14 mouse cellular contexts compared by ENCODE assay signal in the genomic region with DNA sequence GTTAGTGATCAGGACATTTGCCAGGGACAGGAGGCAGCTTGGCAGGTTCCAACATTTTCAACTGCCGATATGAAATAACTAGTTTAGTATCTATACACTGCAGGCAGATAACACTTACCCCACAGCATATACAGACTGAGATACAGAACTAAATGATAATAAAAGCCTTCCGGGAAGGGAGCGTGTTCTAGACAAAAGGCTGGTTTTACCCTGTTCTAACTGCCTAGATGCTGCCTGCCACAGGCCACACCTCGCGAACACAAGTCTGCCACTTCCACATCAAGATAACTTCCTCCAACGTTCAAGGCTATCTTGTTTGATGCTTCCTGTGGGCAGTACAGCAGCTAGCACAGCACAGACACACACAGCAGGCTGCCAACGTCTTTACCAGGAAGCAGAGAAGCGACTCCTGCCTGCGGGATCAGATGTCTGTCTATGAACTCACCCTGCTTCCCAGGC. TPM values are rescaled to one million over a fixed set of nuclear protein-coding genes. Genes with fewer than 3 reads are reported as not detected.
A peak's percentile ranks its signal among the peaks of the same experiment; 100 is the strongest.
DNase-seq lines count a peak whose midpoint lies in the region; ATAC-seq and TF ChIP-seq lines count a peak whose summit lies in the region.
"Had no signal": no experiment of that assay in that cellular context is flagged by ENCODE, and none has a peak within 500 bp of the region (broad histone marks: within the 10 kb centered on the region; RNA-seq: fewer than 3 reads in every experiment).

No protein-coding gene starts in this region.

- H3K27ac ChIP-seq in bone marrow, adult 2 months (ENCODE audit: control insufficient read depth, insufficient read depth, low read depth, low read length, poor library complexity) = peak overlapping the region; percentile 71
- H3K27ac ChIP-seq in liver, embryonic 14.5 days = no peak overlapping the region
- H3K27ac ChIP-seq: embryonic facial prominence, embryonic 15.5 days; gastrocnemius, adult 2 months; hindbrain, embryonic 13.5 days had no signal

- TF ChIP-seq CTCF in bone marrow, adult 2 months (IDR thresholded peaks at IDR 0.05; ENCODE audit: control insufficient read depth, insufficient read depth, low read length) = no peak
- TF ChIP-seq CTCF in liver, embryonic 14.5 days (IDR thresholded peaks at IDR 0.05; ENCODE audit: low read depth) = no peak

- peak; percentile 74 for TF ChIP-seq EP300 in liver, embryonic 14.5 days (IDR thresholded peaks at IDR 0.05; ENCODE audit: low read depth)

- H3K4me2 ChIP-seq in liver, embryonic 14.5 days (ENCODE audit: low read depth) = no peak overlapping the region
- H3K4me2 ChIP-seq: embryonic facial prominence, embryonic 15.5 days; hindbrain, embryonic 13.5 days had no signal

- peaks cover 12% of the 10 kb centered on the region for H3K36me3 ChIP-seq in liver, embryonic 14.5 days (replicated peaks; ENCODE audit: control insufficient read depth, insufficient read depth, low read depth)
- 0 out of 2 replicates have a peak, but pooled peaks cover 2% of the 10 kb centered on the region for H3K36me3 ChIP-seq in splenic B cell, adult 2 months (ENCODE audit: control insufficient read depth, insufficient read depth, low read length, poor library complexity, severe bottlenecking)

- no peaks in the 10 kb centered on the region for H3K27me3 ChIP-seq in liver, embryonic 14.5 days (ENCODE audit: control insufficient read depth, insufficient read depth, low read length)
- H3K27me3 ChIP-seq in splenic B cell, adult 2 months (ENCODE audit: control insufficient read depth, insufficient read depth, low read length, poor library complexity, severe bottlenecking) = no peaks in the 10 kb centered on the region
- H3K27me3 ChIP-seq: embryonic facial prominence, embryonic 15.5 days; hindbrain, embryonic 13.5 days had no signal

- no peak overlapping the region for H3K9ac ChIP-seq in liver, embryonic 14.5 days (replicated peaks)
- H3K9ac ChIP-seq: embryonic facial prominence, embryonic 15.5 days; hindbrain, embryonic 13.5 days had no signal

- ATAC-seq in liver, embryonic 14.5 days (ENCODE audit: insufficient read depth) = peak; percentile 85
- ATAC-seq: activated CD4-positive, CD25-positive, alpha-beta regulatory T cell, adult 4 months had no signal

- TF ChIP-seq POLR2A in bone marrow, adult 2 months (IDR thresholded peaks at IDR 0.05; ENCODE audit: borderline replicate concordance, control insufficient read depth, low read depth, low read length) = no peak

- peaks cover 3% of the 10 kb centered on the region for H3K4me1 ChIP-seq in bone marrow, adult 2 months (ENCODE audit: control insufficient read depth, insufficient read depth, low read length)
- H3K4me1 ChIP-seq in liver, embryonic 14.5 days (replicated peaks; ENCODE audit: control insufficient read depth in 2 of 2, insufficient read depth in 2 of 2, low read length in 1 of 2) = peaks cover 0 to 19% of the 10 kb centered on the region in 2 experiments; a peak in 2 of 4 replicates
- H3K4me1 ChIP-seq: hindbrain, embryonic 13.5 days had no signal

- 7% methylated on average over 9 of the region's 9 CpGs for whole genome bisulfite sequencing in bone marrow, adult 2 months
- 7% methylated on average over 9 of the region's 9 CpGs for WGBS in liver, embryonic 14.5 days (ENCODE audit: insufficient replicate concordance)

- peak overlapping the region; percentile 21 for H3K4me3 ChIP-seq in bone marrow, adult 2 months (replicated peaks; ENCODE audit: control insufficient read depth, low read depth, low read length)
- H3K4me3 ChIP-seq in liver, embryonic 14.5 days (ENCODE audit: insufficient read depth in 1 of 2, low read depth in 2 of 2, low read length in 2 of 2) = no peak overlapping the region
- H3K4me3 ChIP-seq: embryonic facial prominence, embryonic 15.5 days; gastrocnemius, adult 2 months; hindbrain, embryonic 13.5 days had no signal

- DNase-seq in spleen, adult 12 weeks (ENCODE audit: low spot score) = peak; percentile 9
- no peak for DNase-seq in spleen, postnatal 14 days (ENCODE audit: low spot score in 2 of 2)
- DNase-seq in liver, embryonic 14.5 days (ENCODE audit: low read depth in 3 of 3, low spot score in 3 of 3) = peak; percentile 15 to 46 (median 37)
- peak; percentile 73 for DNase-seq in splenic B cell, adult 2 months (ENCODE audit: low read depth, low spot score)
- no peak for DNase-seq in frontal cortex, postnatal 14 days (ENCODE audit: low spot score in 2 of 2)
- DNase-seq in yolk sac, embryonic 10.5 days (ENCODE audit: low spot score) = no peak
- DNase-seq: cerebellum, adult 18-20 months; gastrocnemius, adult 2 months; layer of hippocampus, adult 9-11 months; right cerebral cortex, postnatal 14 days had no signal

- H3K9me3 ChIP-seq in liver, embryonic 14.5 days (ENCODE audit: control insufficient read depth, low read length) = no peaks in the 10 kb centered on the region
- H3K9me3 ChIP-seq: embryonic facial prominence, embryonic 15.5 days; hindbrain, embryonic 13.5 days had no signal

RNA-seq across cellular contexts. Expression of gene Nudt5, which starts 43.6 kb away (rescaled TPM):
- polyA plus RNA-seq in bone marrow, adult 2 months (2011; ENCODE audit: insufficient read depth, insufficient read length, low replicate concordance, missing spikeins) = 24.0 and 36.3 TPM in 2 replicates
- 10.5 and 17.8 TPM in 2 replicates for polyA plus RNA-seq in liver, embryonic 14.5 days (2012; rRNA removed)
- polyA plus RNA-seq in liver, embryonic 14.5 days (2014; fragmentation: Nextera tagmentation; extraction: Ambion mirVana) = 47.3 and 55.1 TPM in 2 replicates

RNA-seq across cellular contexts. Expression of gene Cdc123, which starts 43.8 kb away (rescaled TPM):
- 58.0 and 72.0 TPM in 2 replicates for polyA plus RNA-seq in bone marrow, adult 2 months (2011; ENCODE audit: insufficient read depth, insufficient read length, low replicate concordance, missing spikeins)
- 76.5 and 112 TPM in 2 replicates for polyA plus RNA-seq in liver, embryonic 14.5 days (2012; rRNA removed)
- polyA plus RNA-seq in liver, embryonic 14.5 days (2014; fragmentation: Nextera tagmentation; extraction: Ambion mirVana) = 135 and 138 TPM in 2 replicates

Comparison
In these comparisons a context has a peak if more than half of its experiments do, and no peak if none do; other contexts are left out.
1. DNase-seq: peak in spleen, adult 12 weeks (single experiment), liver, embryonic 14.5 days (3 of 3) and splenic B cell, adult 2 months (single experiment); none in spleen, postnatal 14 days (0 of 2), frontal cortex, postnatal 14 days (0 of 2) and yolk sac, embryonic 10.5 days (single experiment).